Mouse (Mus musculus) spleen, postnatal 36 days (tissue): ENCODE data around the gene Arhgap29.
A peak's percentile ranks its signal among the peaks of the same experiment; 100 is the strongest.

ENCODE experiments used
- DNase-seq, 2 experiments: peaks; one replicate each; pipeline ENCODE4 v3.0.0; 2022; ENCODE audit warnings: low spot score in 2 of 2, mixed read lengths in 1 of 2

Arhgap29 gene

GRCm38 (mm10) chr3:122012464-122012863, 60.1 kb downstream of the Arhgap29 start:
- DNase-seq, result no peak

GRCm38 (mm10) chr3:122018421-122018820, 66.1 kb downstream of the Arhgap29 start:
- no peak for DNase-seq

GRCm38 (mm10) chr3:122019159-122019558, 66.8 kb downstream of the Arhgap29 start:
- DNase-seq, result no peak

GRCm38 (mm10) chr3:122021029-122021652, 68.8 kb downstream of the Arhgap29 start:
- no peak for DNase-seq

- no peak for DNase-seq
Measured at GRCm38 (mm10) chr3:122022355-122022754, 70.0 kb downstream of the Arhgap29 start.

GRCm38 (mm10) chr3:122026676-122027075, 74.3 kb downstream of the Arhgap29 start:
- no peak for DNase-seq

- no peak for DNase-seq
Measured at GRCm38 (mm10) chr3:122027776-122028175, 75.4 kb downstream of the Arhgap29 start.

GRCm38 (mm10) chr3:122033248-122033837, 81.0 kb downstream of the Arhgap29 start:
- DNase-seq, result peak in 1 of 2 experiments; percentile 7

- DNase-seq, result no peak
Measured at GRCm38 (mm10) chr3:122034240-122034639, 81.9 kb downstream of the Arhgap29 start.

- DNase-seq, result no peak
Measured at GRCm38 (mm10) chr3:122035092-122035491, 82.8 kb downstream of the Arhgap29 start.

GRCm38 (mm10) chr3:122040522-122040921, 88.2 kb downstream of the Arhgap29 start:
- DNase-seq, result no peak

GRCm38 (mm10) chr3:122043102-122043501, 90.8 kb downstream of the Arhgap29 start:
- DNase-seq, result no peak

- DNase-seq, result no peak
Measured at GRCm38 (mm10) chr3:122043799-122044547, 91.6 kb downstream of the Arhgap29 start, which contains the start of gene Abca4. Gene Abca4, plus strand, starts transcription at chr3:122044443.

- no peak for DNase-seq
Measured at GRCm38 (mm10) chr3:122046187-122046620, 93.9 kb downstream of the Arhgap29 start.

GRCm38 (mm10) chr3:122047402-122047801, 95.1 kb downstream of the Arhgap29 start:
- DNase-seq, result no peak

GRCm38 (mm10) chr3:122047921-122048861, 95.8 kb downstream of the Arhgap29 start:
- no peak for DNase-seq

GRCm38 (mm10) chr3:122049158-122049557, 96.8 kb downstream of the Arhgap29 start:
- DNase-seq, result no peak

- no peak for DNase-seq
Measured at GRCm38 (mm10) chr3:122058439-122059198, 106.3 kb downstream of the Arhgap29 start.

- DNase-seq, result no peak
Measured at GRCm38 (mm10) chr3:122062586-122062985, 110.2 kb downstream of the Arhgap29 start.

- DNase-seq, result peak in 1 of 2 experiments; percentile 2
Measured at GRCm38 (mm10) chr3:122064556-122065410, 112.4 kb downstream of the Arhgap29 start.
